Mouse (Mus musculus) midbrain, embryonic 12.5 days (tissue): ENCODE results near the gene Ddx50. TPM values are rescaled to one million over a fixed set of nuclear protein-coding genes. Genes with fewer than 3 reads are reported as not detected.

Source experiments
- ATAC-seq: fragments of 200-750 bp; cut with Nextera tagmentation; 2 replicates; pipeline ENCODE4 v1.8.0; 2017; ENCODE audit warnings: low read depth, moderate TSS enrichment, moderate library complexity; ENCODE audit not compliant: low FRiP score
- H3K27ac ChIP-seq: fragments of 300-500 bp; sonication (generic); replicated peaks from 2 replicates; pipeline ENCODE4 v1.5.1; 2016; ENCODE audit warnings: mild to moderate bottlenecking
- H3K27me3 ChIP-seq: fragments of 300-500 bp; sonication (generic); 2 replicates; pipeline ENCODE4 v1.6.1; 2016; ENCODE audit warnings: mild to moderate bottlenecking
- H3K36me3 ChIP-seq: fragments of 300-500 bp; sonication (generic); 2 replicates; pipeline ENCODE4 v1.6.1; 2016
- H3K4me1 ChIP-seq: fragments of 300-500 bp; sonication (generic); 2 replicates; pipeline ENCODE4 v1.6.1; 2016
- H3K4me2 ChIP-seq: fragments of 300-500 bp; sonication (generic); replicated peaks from 2 replicates; pipeline ENCODE4 v1.6.1; 2016; ENCODE audit warnings: mild to moderate bottlenecking, moderate library complexity
- H3K4me3 ChIP-seq: fragments of 300-500 bp; sonication (generic); 2 replicates; pipeline ENCODE4 v1.5.1; 2016; ENCODE audit warnings: mild to moderate bottlenecking
- H3K9ac ChIP-seq: fragments of 300-500 bp; sonication (generic); replicated peaks from 2 replicates; pipeline ENCODE4 v1.6.1; 2016; ENCODE audit warnings: mild to moderate bottlenecking, moderate library complexity
- H3K9me3 ChIP-seq: fragments of 300-500 bp; sonication (generic); 2 replicates; pipeline ENCODE4 v1.6.1; 2016; ENCODE audit warnings: mild to moderate bottlenecking
- WGBS: fragments of 180-500 bp; shearing (Covaris S2); methylation state at CpG from one replicate; pipeline ENCODE4 v1.1.7; 2016; 5-methylcytosine and 5-hydroxymethylcytosine counted together
- polyA plus RNA-seq: library from polyadenylated mRNA; unstranded; fragments of >200 nt; fragmentation: Nextera tagmentation; extraction: Ambion mirVana; gene quantifications from 2 replicates; pipeline ENCODE4 v1.2.1, GENCODE M21; 2016

Gene Ddx50
- polyA plus RNA-seq = 122 and 137 TPM in 2 replicates

DNA sequence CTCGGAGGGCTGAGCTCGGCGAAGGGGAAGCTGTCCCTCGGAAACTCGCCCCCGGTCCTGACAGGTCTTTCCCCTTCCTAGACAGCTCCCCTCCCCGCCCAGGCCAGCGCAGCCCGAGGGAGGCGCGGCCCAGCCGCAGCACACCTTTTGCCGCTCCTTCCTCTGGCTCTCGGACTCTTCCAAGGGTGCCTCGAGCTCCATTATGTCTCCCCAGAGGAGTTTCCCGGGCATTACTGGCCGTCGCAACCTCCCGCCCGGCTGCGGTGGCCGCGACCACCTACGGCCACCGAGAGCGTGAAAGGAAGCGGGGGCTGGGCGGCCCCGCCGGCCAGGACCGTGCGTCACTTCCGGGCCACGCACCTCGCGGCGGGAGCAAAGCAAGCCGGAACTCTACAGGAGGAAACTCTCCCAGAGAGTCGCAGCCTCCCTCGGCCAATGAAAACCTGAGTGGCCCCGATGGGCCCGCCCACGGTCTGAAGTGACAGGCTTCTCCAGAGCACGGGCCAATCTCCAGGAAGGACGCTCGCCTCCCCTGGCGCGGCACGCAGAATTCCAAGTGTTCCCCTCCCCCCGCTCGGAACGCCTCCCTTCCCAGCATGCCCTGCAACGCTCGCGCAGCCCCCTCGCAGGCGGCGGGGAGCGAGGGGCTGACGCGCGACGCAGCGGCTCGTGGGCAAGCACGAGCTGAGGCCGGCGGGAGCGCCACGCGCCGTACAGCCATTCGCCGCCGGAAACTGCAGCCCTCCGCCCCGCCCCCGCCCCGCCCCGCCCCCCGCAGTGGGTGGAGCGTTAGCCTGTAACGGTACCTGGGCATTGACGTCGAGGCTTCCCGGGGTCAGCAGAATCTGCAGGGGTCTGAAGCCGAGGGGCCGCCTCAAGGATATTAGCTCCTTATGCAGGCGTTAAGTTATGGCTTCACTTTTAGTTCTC, at the start of gene Ddx50:
TSS of gene Ddx50 (minus strand) at position 338 of the 930 bp plus-strand sequence.
- Histone ChIP-seq H3K36me3 (peaks cover 10% of the 10 kb centered on the region), H3K9ac (peak within 1 kb of the TSS; percentile 70), H3K4me3 (peak within 1 kb of the TSS; percentile 61), H3K4me1 (peaks cover 16% of the 10 kb centered on the region), H3K9me3 (no peaks in the 10 kb centered on the region), H3K27ac (peak within 1 kb of the TSS; percentile 91), H3K27me3 (no peaks in the 10 kb centered on the region), H3K4me2 (peak within 1 kb of the TSS; percentile 82)
- peak; percentile 100 for ATAC-seq
- under 1% methylated on average over 85 of the region's 89 CpGs for WGBS

DNA sequence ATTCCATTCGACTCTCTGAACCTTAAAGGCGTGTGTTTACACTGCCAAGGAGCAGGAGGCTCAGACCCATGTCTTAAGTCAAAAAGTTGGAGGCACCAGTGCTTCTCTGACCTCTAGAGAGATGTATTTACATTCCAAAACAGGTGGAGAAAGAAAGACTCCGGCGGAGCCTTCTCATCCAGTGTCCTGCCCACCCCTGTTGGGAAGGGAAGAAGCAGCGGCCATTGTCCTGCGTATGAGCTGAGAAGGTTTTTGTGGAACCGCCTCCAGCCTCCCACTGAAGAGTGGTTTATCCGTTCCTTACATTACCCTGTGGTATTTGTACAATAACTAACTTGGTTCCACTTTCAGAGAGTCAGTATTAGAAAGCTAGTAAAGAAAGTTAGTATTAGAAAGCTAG, 41.8 kb upstream of the Ddx50 start:
- ATAC-seq = no peak
- whole genome bisulfite sequencing = 56% methylated on average over 7 of the region's 8 CpGs
- no peak overlapping the region for H3K4me2 ChIP-seq
- no peak overlapping the region for H3K9ac ChIP-seq
- no peaks in the 10 kb centered on the region for H3K36me3 ChIP-seq
- H3K27ac ChIP-seq = no peak overlapping the region
- no peaks in the 10 kb centered on the region for H3K9me3 ChIP-seq
- H3K4me1 ChIP-seq = peaks cover 5% of the 10 kb centered on the region
- H3K27me3 ChIP-seq = peaks cover 20% of the 10 kb centered on the region
- H3K4me3 ChIP-seq = no peak overlapping the region

DNA sequence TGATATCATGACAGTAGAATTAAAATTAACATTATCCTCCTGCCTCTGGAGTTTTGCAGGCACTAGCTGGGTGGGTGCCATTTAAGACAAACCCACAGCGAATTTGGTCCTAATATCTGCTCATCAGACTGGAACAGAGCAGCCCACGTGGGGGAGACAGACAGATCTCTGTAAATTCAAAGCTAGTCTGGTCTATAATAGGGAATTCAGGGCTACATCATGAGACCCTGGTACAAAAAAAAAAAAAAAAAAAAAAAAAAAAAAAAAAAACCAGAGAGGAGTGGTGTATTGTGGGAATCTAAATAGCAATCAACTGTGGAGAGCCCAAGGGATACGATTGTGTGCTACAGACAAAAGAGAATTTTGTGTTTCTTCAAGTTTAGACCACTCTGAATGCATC, 41.2 kb upstream of the Ddx50 start:
- no peak overlapping the region for H3K4me2 ChIP-seq
- H3K4me3 ChIP-seq = no peak overlapping the region
- no peak for ATAC-seq
- no peaks in the 10 kb centered on the region for H3K9me3 ChIP-seq
- no peak overlapping the region for H3K9ac ChIP-seq
- 80% methylated on average over 3 of the region's 3 CpGs for WGBS
- H3K27ac ChIP-seq = no peak overlapping the region
- no peaks in the 10 kb centered on the region for H3K36me3 ChIP-seq
- H3K4me1 ChIP-seq = peaks cover 10% of the 10 kb centered on the region
- peaks cover 21% of the 10 kb centered on the region for H3K27me3 ChIP-seq

DNA sequence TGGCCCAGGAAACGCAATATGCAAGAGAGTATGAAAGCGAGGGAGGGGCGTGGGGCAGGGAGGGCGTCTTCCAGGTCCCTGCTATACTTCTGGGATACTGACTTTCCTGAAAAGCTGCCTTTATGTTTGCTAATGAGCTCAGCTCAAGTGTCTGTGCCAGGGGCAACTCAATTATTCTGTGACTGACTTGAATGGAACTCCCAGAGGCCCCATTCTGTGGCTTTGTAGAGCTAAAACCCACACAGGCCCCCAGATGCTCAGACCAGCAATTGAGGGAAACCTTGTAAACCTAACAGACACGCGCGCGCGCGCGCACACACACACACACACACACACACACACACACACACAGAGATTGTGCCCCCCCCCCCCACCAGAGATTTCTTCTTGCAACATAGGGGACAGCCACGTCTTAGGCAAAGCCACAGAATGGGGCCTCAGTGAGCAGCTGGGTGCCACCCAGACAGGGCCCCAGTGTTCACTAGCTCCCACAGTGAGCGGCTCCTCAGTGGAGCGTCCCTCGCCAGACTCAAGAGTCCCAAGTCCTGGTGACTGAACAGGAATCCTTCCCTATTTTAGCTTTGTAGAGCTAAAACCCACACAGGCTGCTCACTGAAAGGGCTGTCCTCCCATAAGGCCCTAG, 36.1 kb upstream of the Ddx50 start:
- peaks cover 27% of the 10 kb centered on the region for H3K4me1 ChIP-seq
- peak overlapping the region; percentile 75 for H3K27ac ChIP-seq
- 0 out of 2 replicates have a peak overlapping the region, but pooled peaks have one; percentile 12 for H3K4me3 ChIP-seq
- peak overlapping the region; percentile 46 for H3K4me2 ChIP-seq
- no peaks in the 10 kb centered on the region for H3K9me3 ChIP-seq
- 3% methylated on average over 11 of the region's 15 CpGs for WGBS
- peak; percentile 90 for ATAC-seq
- 0 out of 2 replicates have a peak overlapping the region, but pooled peaks have one; percentile 31 for H3K9ac ChIP-seq
- H3K27me3 ChIP-seq = peaks cover 62% of the 10 kb centered on the region
- H3K36me3 ChIP-seq = no peaks in the 10 kb centered on the region

DNA sequence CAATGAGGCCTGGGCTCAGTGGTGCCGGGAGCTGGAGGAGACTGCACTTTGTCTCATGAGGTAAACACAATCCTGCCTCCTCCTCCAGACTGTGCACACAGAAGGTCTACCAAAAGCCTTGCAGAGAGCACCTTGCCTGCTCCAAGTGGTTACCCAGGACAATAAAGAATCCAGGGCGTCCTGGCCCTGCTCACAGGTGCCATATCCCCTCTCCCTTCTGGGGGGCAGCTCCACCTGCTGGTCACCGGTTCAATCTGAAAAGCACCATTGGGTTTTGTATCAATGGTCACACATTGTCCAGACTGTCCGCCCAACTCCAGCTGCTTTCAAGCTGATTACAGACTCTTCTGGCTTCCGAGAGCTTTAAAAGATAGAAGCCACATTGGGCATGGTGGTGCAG, 32.0 kb upstream of the Ddx50 start:
- Histone ChIP-seq H3K9me3 (peaks cover 9% of the 10 kb centered on the region; the same call in 1 of the 2 replicates), H3K4me3 (no peak overlapping the region), H3K4me2 (no peak overlapping the region), H3K36me3 (no peaks in the 10 kb centered on the region), H3K4me1 (peaks cover 25% of the 10 kb centered on the region), H3K27ac (no peak overlapping the region), H3K9ac (no peak overlapping the region), H3K27me3 (peaks cover 53% of the 10 kb centered on the region)
- WGBS = 57% methylated on average over 5 of the region's 5 CpGs
- ATAC-seq = no peak

DNA sequence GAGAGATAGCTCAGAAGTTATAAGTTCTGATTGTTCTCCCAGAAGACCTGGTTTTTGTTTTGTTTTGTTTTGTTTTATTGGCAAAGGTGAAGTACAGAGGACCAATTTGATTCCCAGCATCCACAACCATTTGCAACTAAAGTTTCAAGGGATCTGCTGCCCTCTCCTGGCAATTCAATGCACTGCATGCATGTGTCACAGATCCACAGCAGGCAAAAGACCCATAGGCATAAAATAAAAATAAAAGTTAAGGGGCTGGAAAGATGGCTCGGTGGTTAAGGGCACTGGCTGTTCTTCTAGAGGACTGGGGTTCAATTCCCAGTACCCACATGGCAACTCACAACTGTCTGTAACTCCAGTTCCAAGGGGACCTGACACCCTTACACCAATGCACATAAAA, 28.8 kb upstream of the Ddx50 start:
- peaks cover 9% of the 10 kb centered on the region; the same call in 1 of the 2 replicates for H3K9me3 ChIP-seq
- H3K9ac ChIP-seq = no peak overlapping the region
- no peaks in the 10 kb centered on the region for H3K4me1 ChIP-seq
- no peaks in the 10 kb centered on the region for H3K36me3 ChIP-seq
- no peak for ATAC-seq
- no peak overlapping the region for H3K4me3 ChIP-seq
- no peak overlapping the region for H3K4me2 ChIP-seq
- H3K27me3 ChIP-seq = peaks cover 38% of the 10 kb centered on the region
- H3K27ac ChIP-seq = no peak overlapping the region
- WGBS = 80% methylated on average over 1 of the region's 1 CpGs

DNA sequence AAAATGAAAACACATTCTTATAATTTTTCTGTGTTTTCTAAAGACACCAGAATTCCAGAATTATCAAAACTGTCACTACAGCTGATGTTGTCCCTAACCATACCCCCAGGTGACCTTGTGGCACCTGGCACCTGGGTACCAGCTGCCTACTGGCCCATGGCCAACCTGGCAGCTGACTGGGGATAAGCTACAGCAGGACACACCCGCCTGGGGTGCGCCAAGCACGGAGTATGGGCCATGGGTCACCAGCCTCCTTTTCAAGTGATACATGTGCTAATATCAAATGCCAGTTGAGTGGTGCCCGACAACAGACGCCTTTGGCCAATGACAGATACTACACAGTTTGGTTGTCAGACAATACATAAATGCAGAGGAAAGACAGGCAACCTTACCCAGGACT, 26.3 kb upstream of the Ddx50 start:
- peaks cover 9% of the 10 kb centered on the region; the same call in 1 of the 2 replicates for H3K9me3 ChIP-seq
- 87% methylated on average over 5 of the region's 5 CpGs for WGBS

DNA sequence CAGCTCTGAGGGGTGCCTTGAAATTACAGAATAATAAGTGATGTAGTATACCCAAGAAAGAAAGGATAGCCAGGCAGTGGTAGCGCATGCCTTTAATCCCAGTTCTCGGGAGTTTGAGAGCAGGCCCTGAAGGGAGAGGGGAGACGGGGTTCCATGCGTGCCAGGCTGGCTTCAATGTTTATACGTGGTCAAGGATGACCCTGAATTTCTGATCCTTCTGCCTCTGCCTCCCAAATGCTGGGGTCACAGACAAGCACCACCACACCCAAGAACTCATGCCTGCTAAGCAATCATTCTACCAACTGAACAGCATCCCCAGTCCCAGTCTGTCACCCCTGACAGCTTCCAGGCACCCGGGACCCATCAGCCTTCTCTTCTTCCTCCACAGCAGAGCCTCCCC, 25.2 kb upstream of the Ddx50 start:
- Histone ChIP-seq H3K9ac (no peak overlapping the region), H3K4me2 (no peak overlapping the region), H3K27me3 (peaks cover 12% of the 10 kb centered on the region; the same call in 1 of the 2 replicates), H3K27ac (no peak overlapping the region), H3K4me1 (no peaks in the 10 kb centered on the region), H3K36me3 (no peaks in the 10 kb centered on the region), H3K9me3 (peaks cover 9% of the 10 kb centered on the region; the same call in 1 of the 2 replicates), H3K4me3 (no peak overlapping the region)
- ATAC-seq = no peak
- 90% methylated on average over 6 of the region's 6 CpGs for WGBS

More for the DNA sequence above, 26.3 kb upstream of the Ddx50 start:
- Histone ChIP-seq H3K27me3 (peaks cover 16% of the 10 kb centered on the region; the same call in 1 of the 2 replicates), H3K4me1 (no peaks in the 10 kb centered on the region), H3K36me3 (no peaks in the 10 kb centered on the region), H3K4me3 (no peak overlapping the region), H3K4me2 (no peak overlapping the region), H3K27ac (no peak overlapping the region), H3K9ac (no peak overlapping the region)
- no peak for ATAC-seq

DNA sequence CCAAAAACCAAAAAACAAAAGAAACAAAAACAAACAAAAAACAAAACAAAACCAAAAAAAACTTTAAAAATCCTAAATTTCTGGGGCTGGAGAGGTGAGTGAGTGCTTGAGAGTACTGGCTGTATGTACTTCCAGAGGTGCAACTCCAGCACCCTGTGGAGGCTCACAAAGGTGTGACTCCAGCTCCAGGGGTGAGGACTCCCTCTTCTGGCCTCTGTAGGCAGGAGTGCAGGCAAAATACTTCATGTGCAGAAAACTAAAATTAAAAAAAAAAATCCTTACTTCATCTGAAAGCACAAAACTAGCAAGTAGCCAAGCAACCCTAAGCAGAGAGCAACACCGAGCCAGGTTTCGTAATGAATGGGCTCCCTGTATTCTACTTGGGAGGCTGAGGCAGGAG, 21.3 kb upstream of the Ddx50 start:
- WGBS = 93% methylated on average over 2 of the region's 2 CpGs
- Histone ChIP-seq H3K9me3 (no peaks in the 10 kb centered on the region), H3K4me3 (no peak overlapping the region), H3K9ac (no peak overlapping the region), H3K27me3 (peaks cover 6% of the 10 kb centered on the region; the same call in 1 of the 2 replicates), H3K4me1 (no peaks in the 10 kb centered on the region), H3K27ac (no peak overlapping the region), H3K36me3 (no peaks in the 10 kb centered on the region), H3K4me2 (no peak overlapping the region)
- ATAC-seq = no peak

DNA sequence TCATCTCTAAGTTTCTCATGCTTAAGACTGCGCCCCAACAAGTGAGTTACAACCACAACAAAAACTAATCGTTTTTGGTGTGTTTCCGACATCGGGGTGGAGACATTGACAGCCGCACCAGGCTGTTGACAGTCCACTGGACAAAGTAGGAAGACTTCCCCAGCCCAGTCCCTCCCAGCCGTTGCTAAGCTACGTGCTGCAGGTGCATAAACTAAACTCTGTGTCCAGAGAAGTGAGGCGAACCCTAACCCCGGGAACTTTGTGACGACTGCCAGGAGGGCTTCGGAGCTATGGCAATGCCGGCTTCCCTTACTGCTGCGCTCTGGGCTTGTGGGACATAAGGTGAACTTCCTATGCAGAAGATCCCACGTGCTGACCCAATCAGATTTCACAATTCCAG, 18.2 kb upstream of the Ddx50 start:
- Histone ChIP-seq H3K36me3 (no peaks in the 10 kb centered on the region), H3K9ac (no peak overlapping the region), H3K27ac (no peak overlapping the region), H3K4me1 (no peaks in the 10 kb centered on the region), H3K4me2 (no peak overlapping the region), H3K4me3 (no peak overlapping the region), H3K9me3 (no peaks in the 10 kb centered on the region), H3K27me3 (no peaks in the 10 kb centered on the region; the same call in none of the 2 replicates)
- WGBS = 80% methylated on average over 14 of the region's 14 CpGs
- ATAC-seq = no peak

DNA sequence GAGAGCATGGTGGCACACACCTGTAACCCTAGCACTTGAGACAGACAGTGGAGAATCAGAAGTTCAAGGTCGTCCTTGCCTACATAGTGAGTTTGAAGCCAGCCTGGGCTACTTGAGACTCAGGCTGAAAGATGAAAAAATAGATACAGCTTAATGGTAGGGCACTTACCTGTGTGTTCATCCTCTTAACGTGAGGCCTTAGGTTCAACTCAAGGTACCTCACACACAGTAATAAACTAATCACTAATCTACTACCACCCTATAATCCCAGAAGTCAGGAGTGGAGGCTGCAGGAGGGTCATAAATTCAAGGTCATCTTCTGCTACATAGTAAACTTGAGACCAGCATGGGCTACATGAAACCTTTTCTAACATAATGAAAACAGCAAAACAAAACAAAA, 17.4 kb upstream of the Ddx50 start:
- 86% methylated on average over 2 of the region's 2 CpGs for WGBS
- Histone ChIP-seq H3K27ac (no peak overlapping the region), H3K9me3 (no peaks in the 10 kb centered on the region), H3K4me2 (no peak overlapping the region), H3K27me3 (no peaks in the 10 kb centered on the region; the same call in none of the 2 replicates), H3K4me3 (no peak overlapping the region), H3K36me3 (no peaks in the 10 kb centered on the region), H3K4me1 (no peaks in the 10 kb centered on the region), H3K9ac (no peak overlapping the region)
- no peak for ATAC-seq

DNA sequence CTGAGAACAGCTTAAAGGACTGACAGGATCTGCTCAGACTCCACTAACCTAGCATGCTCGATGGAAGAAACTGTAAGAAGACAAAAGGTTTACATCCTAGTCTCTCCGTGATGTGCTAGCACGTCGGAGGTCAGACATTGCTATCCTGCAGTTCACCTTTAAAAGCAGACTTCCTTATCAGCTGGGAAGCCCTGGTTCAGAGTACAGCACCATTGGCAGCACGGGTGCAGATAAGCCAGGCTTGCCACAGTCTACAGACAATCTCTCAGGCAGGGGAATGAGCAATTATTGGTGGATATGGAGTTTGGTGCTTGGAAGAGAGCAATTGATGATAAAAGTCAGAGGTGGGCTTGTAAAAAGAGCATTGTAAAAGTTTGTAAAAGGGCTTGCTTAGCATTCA, 17.0 kb upstream of the Ddx50 start:
- Histone ChIP-seq H3K9ac (no peak overlapping the region), H3K36me3 (no peaks in the 10 kb centered on the region), H3K4me3 (no peak overlapping the region), H3K27me3 (no peaks in the 10 kb centered on the region; the same call in none of the 2 replicates), H3K9me3 (no peaks in the 10 kb centered on the region), H3K4me2 (no peak overlapping the region), H3K4me1 (no peaks in the 10 kb centered on the region), H3K27ac (no peak overlapping the region)
- 86% methylated on average over 5 of the region's 5 CpGs for WGBS
- ATAC-seq = no peak
